Mouse (Mus musculus) testis, adult 2 months (tissue): Measurements from ENCODE around the gene Mylpf.

Source experiments
- CTCF ChIP-seq: fragments of 200-500 bp; IDR thresholded peaks from 2 replicates; pipeline ENCODE4 v1.5.1; 2012; ENCODE audit warnings: low read depth, mild to moderate bottlenecking, inconsistent platforms, low read length, moderate library complexity; ENCODE audit not compliant: control insufficient read depth, insufficient read depth, insufficient replicate concordance
- POLR2A ChIP-seq: fragments of 200-500 bp; IDR thresholded peaks from 2 replicates; pipeline ENCODE4 v1.6.1; 2012; ENCODE audit warnings: low read depth, mild to moderate bottlenecking, inconsistent platforms, low read length, moderate library complexity; ENCODE audit not compliant: control insufficient read depth

GRCm38 (mm10) chr7:127244658-127245510 is 36.2 kb downstream of the Mylpf start:
- TF ChIP-seq POLR2A (no peak), CTCF (no peak)
